Mouse (Mus musculus): Measurements from ENCODE around the gene Vrk1.

Gene Vrk1

DNA sequence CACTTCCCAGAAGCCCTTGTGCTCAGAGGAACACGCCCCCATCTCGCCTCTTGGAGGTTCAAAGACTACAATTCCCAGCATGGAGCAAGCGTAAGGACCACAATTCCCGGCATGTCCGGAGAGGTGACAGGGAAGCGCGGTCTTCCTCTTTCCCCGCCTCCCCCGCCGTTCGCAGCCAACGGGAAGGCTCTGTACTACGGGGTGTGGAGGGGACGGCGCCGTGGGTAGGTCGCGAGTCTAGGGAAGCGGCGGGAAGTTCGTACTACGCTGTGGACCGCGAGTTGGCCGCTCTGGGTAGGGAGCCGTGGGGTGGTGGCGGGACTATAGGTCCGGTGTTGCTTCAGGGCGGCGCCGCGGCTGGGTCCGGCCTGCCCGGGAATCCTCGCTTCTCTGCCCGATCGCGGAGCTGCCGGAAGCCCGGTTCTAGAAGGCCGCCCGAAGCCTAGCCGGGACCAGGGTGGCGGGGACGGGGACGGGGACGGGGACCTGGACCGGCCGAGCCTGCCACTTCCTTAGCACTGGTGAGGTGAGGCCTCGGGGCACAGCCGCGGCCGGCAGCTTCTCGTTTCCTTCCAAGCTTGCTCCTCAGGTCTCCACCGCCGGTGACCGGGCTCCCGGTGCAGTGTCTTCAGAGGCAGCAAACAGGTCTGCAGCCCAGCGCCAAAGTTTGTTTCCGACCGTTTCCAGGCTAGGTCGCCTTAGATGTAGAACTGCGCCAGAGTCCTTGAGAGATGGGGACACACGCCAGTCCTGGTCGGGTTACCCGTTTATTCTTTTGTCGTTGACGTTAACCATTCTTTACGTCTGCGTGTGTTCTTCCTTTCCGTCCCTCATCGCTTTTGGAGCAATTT is at the start of gene Vrk1:
Vrk1 (plus strand) TSS at position 164 of the 851 bp plus-strand sequence.
- peak; percentile 96 for DNase-seq (ENCODE audit: low spot score)

- DNase-seq (ENCODE audit: low spot score), result peak; percentile 23
These were observed 49.3 kb upstream of the Vrk1 start for GRCm38 (mm10) chr12:105960592-105961330.

GRCm38 (mm10) chr12:105961667-105962066 is 48.4 kb upstream of the Vrk1 start:
- DNase-seq (ENCODE audit: low spot score), result no peak

DNA sequence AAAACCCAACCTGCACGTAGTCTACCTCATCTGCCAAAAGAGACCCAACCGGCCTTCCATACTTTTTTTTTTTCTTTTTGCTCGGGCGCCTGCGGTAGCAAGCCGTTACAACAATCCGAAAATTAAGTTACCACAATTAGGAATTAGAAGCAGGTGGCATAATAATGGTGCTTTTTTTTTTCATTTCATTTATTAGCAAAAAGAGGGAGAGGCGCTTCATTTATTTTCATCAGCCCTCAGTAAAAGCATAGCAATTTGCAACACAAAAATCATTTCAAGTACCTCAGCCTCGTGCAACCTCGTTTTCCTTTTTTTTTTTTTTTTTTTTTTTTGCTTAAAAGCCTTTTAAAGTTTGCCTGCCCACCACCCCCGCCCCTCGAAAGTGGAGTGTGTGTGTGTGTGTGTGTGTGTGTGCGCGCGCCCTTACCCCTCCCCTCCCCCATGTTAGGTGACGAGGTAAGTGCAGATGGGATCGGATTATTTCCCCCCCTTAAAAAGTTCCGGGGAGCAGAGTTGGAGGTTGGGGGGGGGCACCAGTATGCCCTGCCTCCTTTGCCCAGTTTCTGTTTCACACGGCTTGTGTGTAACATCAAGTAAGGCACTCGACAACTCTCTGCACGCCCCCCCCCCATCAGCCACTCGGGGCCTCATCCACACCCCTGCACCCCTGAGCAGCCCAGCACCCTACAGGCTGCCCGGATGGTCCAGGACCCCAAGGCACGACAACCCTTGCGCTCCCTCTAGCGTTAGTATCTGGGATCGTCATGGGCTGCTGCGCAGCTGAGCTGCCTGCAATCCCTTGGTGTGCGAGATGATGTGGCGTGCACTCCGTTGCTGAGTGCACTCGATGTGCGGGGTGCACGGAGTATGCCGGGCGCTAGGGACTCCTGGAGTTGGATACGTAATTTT is 47.7 kb upstream of the Vrk1 start:
- peak; percentile 98 for DNase-seq (ENCODE audit: low spot score)

DNA sequence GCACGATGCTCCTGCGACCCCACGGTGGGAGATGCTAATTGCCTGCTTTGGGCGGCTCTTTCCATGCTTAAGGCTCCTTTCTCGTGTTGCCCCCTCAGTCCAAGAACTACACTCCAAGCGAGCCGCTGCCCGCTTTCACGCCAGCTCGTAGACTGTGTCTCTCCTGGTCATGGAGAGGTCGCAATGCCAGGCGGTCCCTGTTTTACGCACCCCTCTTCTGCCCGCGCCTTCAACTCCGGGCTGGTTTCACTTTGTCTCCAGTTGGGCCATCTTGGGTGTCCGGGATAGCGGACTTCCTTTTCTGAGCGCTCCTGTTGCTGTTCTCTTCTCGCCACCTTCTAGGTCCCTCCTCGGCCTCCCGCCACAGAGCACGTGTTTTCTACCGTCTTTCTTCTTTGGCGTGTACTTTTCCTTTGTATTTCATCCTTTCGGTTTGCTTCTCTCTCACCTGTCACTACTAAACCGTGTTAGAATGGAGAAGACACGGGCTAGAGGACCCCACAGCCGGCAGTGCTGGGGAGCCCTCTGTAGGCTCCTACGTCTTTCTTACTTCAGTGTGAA is 46.9 kb upstream of the Vrk1 start:
- DNase-seq (ENCODE audit: low spot score), result no peak

GRCm38 (mm10) chr12:105966887-105967637 is 43.0 kb upstream of the Vrk1 start:
- DNase-seq (ENCODE audit: low spot score), result no peak

DNA sequence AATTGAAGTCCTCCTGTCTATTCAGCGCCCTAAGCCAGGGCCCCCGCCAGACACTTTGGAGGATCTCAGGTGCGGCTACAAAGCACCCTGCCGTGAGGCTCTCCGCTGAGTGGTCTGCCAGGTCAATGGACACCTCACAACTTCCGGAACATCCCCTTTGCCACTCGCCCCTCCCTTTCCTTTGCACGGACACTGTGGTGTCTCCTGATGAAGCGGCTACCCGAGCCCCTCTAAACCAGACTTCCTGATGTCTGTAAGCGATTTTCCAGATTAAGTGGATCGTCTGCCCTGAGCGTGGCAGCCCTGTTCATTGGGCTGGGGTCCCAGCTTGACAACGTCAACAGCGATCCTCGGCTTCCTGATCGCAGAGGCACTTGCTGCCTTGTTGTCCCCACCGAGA is 42.2 kb upstream of the Vrk1 start:
- DNase-seq (ENCODE audit: low spot score), result no peak

- DNase-seq (ENCODE audit: low spot score), result no peak
These were observed 38.8 kb upstream of the Vrk1 start for GRCm38 (mm10) chr12:105971182-105971581.

DNA sequence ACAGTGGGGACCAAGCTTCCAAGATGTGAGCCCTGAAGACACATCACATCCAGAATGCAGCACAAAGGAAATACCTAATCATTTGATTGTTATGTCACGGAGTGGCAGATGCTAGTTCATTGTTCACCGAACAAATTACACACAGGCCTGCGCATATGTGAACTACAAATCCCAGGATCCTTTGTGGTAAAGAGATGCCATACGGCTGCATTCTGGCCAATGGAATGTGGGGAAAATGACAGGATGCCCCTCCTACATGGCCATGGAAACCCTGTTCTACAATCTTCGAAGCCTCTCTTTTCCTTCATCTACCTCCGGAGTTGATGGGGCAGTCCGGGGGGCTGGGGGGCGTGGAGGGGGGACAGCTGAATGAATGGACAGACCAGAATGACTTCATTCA is 37.4 kb upstream of the Vrk1 start:
- no peak for DNase-seq (ENCODE audit: low spot score)

GRCm38 (mm10) chr12:105973691-105974090 is 36.3 kb upstream of the Vrk1 start:
- DNase-seq (ENCODE audit: low spot score), result peak; percentile 70

GRCm38 (mm10) chr12:105974107-105974506 is 35.9 kb upstream of the Vrk1 start:
- peak; percentile 49 for DNase-seq (ENCODE audit: low spot score)

GRCm38 (mm10) chr12:105981121-105981973 is 28.7 kb upstream of the Vrk1 start:
- DNase-seq (ENCODE audit: low spot score), result no peak

DNA sequence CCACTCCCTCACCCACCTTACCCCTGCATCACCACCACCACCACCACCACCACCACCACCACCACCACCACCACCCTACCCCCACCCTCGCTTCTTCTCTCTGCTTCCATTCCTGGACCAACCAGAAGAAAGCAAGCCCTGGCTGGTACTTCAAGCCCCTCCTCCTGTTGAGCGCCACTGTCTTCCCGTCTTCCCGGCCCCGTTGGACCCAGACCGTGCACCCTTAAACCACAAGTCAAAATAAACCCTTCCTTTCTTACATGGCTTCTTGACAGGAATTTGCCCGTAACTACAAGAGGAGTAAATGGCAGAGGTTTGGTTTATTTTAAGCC is 28.1 kb upstream of the Vrk1 start:
- DNase-seq (ENCODE audit: low spot score), result no peak

- DNase-seq (ENCODE audit: low spot score), result no peak
These were observed 27.4 kb upstream of the Vrk1 start for GRCm38 (mm10) chr12:105982598-105982997.

DNA sequence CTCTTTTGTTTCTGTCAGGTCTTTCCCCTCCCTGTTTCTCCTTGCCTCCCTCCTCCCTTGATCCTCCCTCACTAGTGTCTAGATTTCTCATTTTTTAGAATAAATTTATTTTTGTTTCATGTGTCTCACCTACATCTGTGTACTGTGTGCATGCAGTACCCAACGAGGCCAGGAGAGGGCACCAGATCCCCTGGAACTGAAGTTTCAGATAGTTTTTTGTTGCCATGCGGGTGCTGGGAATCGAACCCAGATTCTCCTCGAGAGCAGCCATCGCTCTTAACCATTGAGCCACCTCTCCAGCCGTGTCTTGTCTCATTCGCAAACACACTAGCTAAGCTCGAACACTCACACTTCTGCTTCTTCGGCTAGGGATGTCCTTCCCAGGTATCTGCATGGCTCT is 26.5 kb upstream of the Vrk1 start:
- DNase-seq (ENCODE audit: low spot score), result no peak

GRCm38 (mm10) chr12:105988434-105988833 is 21.6 kb upstream of the Vrk1 start:
- no peak for DNase-seq (ENCODE audit: low spot score)

DNA sequence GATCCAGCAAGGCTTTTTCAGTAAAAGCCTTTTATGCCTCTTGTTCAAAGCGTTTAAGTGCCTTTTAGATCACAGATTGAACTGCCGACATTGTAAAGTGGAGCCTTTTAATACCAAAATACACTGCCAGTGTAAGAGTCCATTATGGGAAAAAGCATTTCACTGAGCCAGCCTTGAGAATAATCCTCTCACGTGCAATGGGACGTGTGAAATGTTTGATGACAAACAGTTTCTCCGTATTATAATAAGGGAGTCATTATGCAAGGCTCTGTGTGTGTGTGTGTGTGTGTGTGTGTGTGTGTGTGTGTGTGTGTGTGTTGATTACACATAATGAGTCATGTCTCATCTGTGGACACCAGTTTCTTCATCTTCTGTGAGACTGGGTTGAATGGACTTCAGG is 17.3 kb upstream of the Vrk1 start:
- DNase-seq (ENCODE audit: low spot score), result no peak

DNA sequence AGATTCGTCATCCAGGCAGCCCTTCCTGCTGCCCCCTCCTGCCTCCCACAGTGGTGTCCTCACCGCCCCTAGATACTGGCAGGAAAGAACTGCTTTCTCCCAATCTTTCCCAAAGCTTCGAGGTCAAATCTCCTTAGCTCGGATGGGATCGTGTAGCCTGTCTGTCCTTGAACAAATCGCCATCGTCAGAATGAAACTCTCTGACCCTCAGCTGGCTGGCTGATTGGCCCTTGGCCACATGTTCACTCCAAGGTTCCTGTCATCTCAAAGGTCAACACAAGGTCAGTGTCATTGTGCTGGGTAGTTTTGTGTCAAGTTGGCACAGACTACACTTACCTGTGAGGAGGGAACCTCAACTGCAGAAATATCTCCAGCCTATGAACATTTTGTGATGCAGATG is 16.7 kb upstream of the Vrk1 start:
- no peak for DNase-seq (ENCODE audit: low spot score)

DNA sequence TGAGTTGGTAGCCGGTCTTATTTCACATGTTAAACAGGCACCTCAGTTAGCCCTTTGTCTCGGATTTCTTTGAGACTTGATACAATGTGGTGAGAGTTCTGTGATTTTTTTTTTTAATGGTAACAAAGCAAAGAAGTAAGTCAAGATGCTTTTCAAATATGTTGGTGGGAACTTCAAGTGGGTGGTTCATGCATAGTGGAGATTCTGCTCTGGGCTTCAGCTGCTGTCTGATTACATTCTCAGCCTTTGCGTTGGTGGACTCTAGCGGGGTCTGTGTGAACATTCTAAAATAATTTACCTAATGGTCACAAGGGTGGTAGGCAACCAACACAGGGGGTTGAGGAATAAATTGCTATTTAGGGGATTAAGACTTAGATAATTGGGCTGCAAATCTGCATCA is 14.1 kb upstream of the Vrk1 start:
- DNase-seq (ENCODE audit: low spot score), result no peak

DNA sequence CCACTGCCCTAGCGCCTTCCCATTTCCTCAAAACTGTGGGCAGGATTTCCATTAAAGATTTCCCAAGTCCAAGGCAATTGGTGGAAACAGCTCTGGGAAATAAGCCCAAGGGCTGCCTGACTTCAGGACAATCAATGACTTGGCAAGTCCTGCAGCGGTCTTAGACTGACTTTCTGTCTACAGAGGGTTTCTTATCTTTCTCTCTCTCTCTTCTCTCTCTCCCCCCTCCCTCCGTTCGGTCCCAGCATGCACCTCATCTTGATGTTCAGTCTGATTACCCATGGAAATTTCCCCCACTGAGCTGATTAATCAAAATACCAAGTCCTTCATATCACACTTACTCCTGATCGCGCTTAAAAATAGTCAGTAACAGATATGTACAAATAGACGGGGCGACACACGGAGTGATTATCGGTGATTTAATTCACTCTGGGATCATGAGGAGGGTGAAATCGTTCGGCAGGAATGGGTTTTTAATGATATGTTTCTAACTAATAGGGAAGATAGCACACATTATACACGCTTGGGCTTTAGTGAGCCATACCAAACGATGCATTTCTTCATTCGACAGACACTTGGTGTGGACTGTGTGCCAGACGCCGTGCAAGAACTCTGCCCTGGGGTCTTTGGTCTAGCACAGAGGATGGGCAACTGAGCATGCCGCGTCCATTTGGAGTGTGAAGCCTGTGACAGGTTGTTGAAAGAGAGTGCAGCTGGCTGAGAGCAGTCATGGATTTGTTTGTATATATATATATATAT is 12.8 kb upstream of the Vrk1 start:
- no peak for DNase-seq (ENCODE audit: low spot score)

All from retina, embryonic 14.5 days (tissue).